Mouse (Mus musculus) ES-E14 (cell line): ENCODE measurements at regions not wholly inside any gene's neighbourhood (a gene's known extent, or its start where the extent isn't known, plus 50 kb on each side); places are given as distances from the start of the nearest gene placed in this dataset.

ENCODE experiments used
- CHD2 ChIP-seq: IDR thresholded peaks from 2 replicates; pipeline ENCODE4 v1.6.1; 2014; ENCODE audit warnings: mild to moderate bottlenecking, low read depth, low read length, inconsistent platforms
- HCFC1 ChIP-seq: IDR thresholded peaks from 2 replicates; pipeline ENCODE4 v1.6.1; 2012; ENCODE audit warnings: low read length, inconsistent platforms, borderline replicate concordance; ENCODE audit not compliant: insufficient read depth
- MAFK ChIP-seq: IDR thresholded peaks from 2 replicates; pipeline ENCODE4 v1.6.1; 2014; ENCODE audit warnings: mild to moderate bottlenecking, low read depth, low read length, inconsistent platforms; ENCODE audit not compliant: insufficient read depth
- ZC3H11A ChIP-seq: IDR thresholded peaks from 2 replicates; pipeline ENCODE4 v1.6.1; 2012; ENCODE audit warnings: low read depth, mild to moderate bottlenecking, inconsistent platforms, low read length, borderline replicate concordance

- TF ChIP-seq ZC3H11A (no peak), HCFC1 (no peak), MAFK (no peak), CHD2 (no peak)
These were observed 116.7 kb upstream of the Hnrnpa3 start for GRCm38 (mm10) chr2:75542331-75542730.
